ENCODE assay signal across 7 mouse cellular contexts in the genomic region with DNA sequence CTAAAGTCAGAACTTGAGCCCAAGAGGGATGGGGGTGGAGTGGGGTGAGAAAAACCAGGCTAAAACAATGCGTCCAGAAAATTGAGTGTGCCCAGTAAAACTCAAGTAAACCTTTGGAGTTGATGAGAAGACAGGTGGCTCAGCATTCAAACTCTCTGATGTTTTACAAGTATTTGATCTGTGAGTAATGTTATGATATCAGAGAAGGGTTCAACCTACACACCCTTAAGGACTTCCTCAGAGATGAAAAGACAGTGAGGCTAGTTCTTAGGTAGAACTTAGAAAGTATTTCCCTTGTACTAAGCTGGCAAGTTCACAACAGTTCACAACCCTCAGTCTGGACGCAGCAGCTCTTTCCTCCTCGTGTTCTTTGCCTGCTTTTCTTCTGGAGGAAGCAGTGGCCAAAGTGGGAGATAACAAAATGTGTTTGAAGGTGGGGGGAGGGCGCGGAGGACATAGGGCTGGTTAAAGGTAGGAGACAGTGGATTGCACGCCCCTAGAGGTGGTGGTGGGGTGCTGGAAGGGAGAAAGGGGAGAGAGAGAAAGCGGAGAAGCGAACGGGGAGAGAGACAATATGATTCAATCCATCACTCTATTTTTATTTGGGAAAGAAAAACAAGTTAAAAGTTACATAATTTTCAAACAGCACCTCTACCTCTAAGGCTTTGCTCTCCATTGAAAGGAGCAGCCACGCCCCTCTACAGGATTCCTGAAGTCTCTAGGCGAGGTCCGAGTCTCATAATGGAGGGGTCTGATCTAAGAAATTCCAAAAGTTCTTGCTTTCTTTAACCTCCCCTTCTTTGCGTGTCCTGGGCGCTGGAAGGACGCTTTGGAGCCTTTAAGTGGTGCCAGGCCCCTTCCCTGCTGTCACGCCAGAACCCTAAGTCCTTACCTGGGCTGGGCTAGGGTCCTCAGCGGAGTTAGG. TPM values are rescaled to one million over a fixed set of nuclear protein-coding genes. Genes with fewer than 3 reads are reported as not detected.
DNase-seq lines count a peak whose midpoint lies in the region; ATAC-seq and TF ChIP-seq lines count a peak whose summit lies in the region.

No protein-coding gene starts in this region.

- TF ChIP-seq EP300 in stomach, postnatal 0 days (optimal IDR thresholded peaks at IDR 0.05) = no peak

- H3K27me3 ChIP-seq in spleen, adult 2 months (ENCODE audit: control insufficient read depth, insufficient read depth, low read length) = peaks cover 2% of the 10 kb centered on the region; the same call in 1 of the 2 replicates
- peaks cover 2% of the 10 kb centered on the region; the same call in 1 of the 2 replicates for H3K27me3 ChIP-seq in forebrain, embryonic 15.5 days
- H3K27me3 ChIP-seq in liver, embryonic 12.5 days (replicated peaks) = no peaks in the 10 kb centered on the region
- no peaks in the 10 kb centered on the region for H3K27me3 ChIP-seq in stomach, postnatal 0 days (ENCODE audit: control insufficient read depth, insufficient read depth, low read length)

- H3K9ac ChIP-seq in forebrain, embryonic 15.5 days (replicated peaks) = no peak overlapping the region
- H3K9ac ChIP-seq in liver, embryonic 12.5 days = peak overlapping the region; percentile 23; the same call in 1 of the 2 replicates
- H3K9ac ChIP-seq in stomach, postnatal 0 days (ENCODE audit: low read length) = peak overlapping the region; percentile 65

- WGBS in spleen, adult 2 months = 20% methylated on average over 17 of the region's 17 CpGs
- 18% methylated on average over 17 of the region's 17 CpGs for WGBS in forebrain, embryonic 15.5 days
- 15% methylated on average over 17 of the region's 17 CpGs for WGBS in liver, embryonic 12.5 days (ENCODE audit: insufficient replicate concordance)
- 10% methylated on average over 17 of the region's 17 CpGs for WGBS in stomach, postnatal 0 days

- H3K27ac ChIP-seq in spleen, adult 2 months (ENCODE audit: insufficient read depth, low read length) = no peak overlapping the region
- H3K27ac ChIP-seq in forebrain, embryonic 15.5 days (replicated peaks) = no peak overlapping the region
- no peak overlapping the region for H3K27ac ChIP-seq in liver, embryonic 12.5 days
- peak overlapping the region; percentile 91 for H3K27ac ChIP-seq in stomach, postnatal 0 days (replicated peaks)

- no peak for TF ChIP-seq POLR2A in spleen, adult 2 months (IDR thresholded peaks at IDR 0.05; ENCODE audit: low read depth, low read length)

- DNase-seq in spleen, adult 2 months (ENCODE audit: low read depth in 1 of 2, low spot score in 2 of 2) = no peak
- no peak for DNase-seq in spleen, postnatal 36 days (ENCODE audit: low spot score in 2 of 2)
- DNase-seq in stomach, postnatal 0 days (ENCODE audit: low spot score) = peak; percentile 60
- no peak for DNase-seq in spleen, adult 12 weeks (ENCODE audit: low spot score)
- no peak for DNase-seq in spleen, postnatal 10 days (ENCODE audit: low spot score in 2 of 2)

- H3K4me3 ChIP-seq in spleen, adult 2 months (ENCODE audit: extremely low read depth, insufficient read depth, insufficient read length) = peak overlapping the region; percentile 22; the same call in 1 of the 2 replicates
- peak overlapping the region; percentile 27 for H3K4me3 ChIP-seq in forebrain, embryonic 15.5 days
- H3K4me3 ChIP-seq in liver, embryonic 12.5 days = peak overlapping the region; percentile 30
- H3K4me3 ChIP-seq in stomach, postnatal 0 days (ENCODE audit: low read depth, low read length) = peak overlapping the region; percentile 43

- no peak for TF ChIP-seq CTCF in spleen, adult 2 months (IDR thresholded peaks at IDR 0.05; ENCODE audit: extremely low read depth, insufficient read depth, insufficient read length, insufficient replicate concordance)
- peak; percentile 27; the same call in 1 of the 2 replicates for TF ChIP-seq CTCF in stomach, postnatal 0 days (IDR thresholded peaks at IDR 0.05; ENCODE audit: low read depth)

- peaks cover 7% of the 10 kb centered on the region; the same call in 1 of the 2 replicates for H3K4me1 ChIP-seq in spleen, adult 2 months (ENCODE audit: control insufficient read depth, insufficient read depth, insufficient read length)
- H3K4me1 ChIP-seq in forebrain, embryonic 15.5 days = peaks cover 6% of the 10 kb centered on the region; the same call in 1 of the 2 replicates
- peaks cover 32% of the 10 kb centered on the region for H3K4me1 ChIP-seq in liver, embryonic 12.5 days
- H3K4me1 ChIP-seq in stomach, postnatal 0 days (replicated peaks; ENCODE audit: control insufficient read depth, insufficient read depth) = no peaks in the 10 kb centered on the region

- H3K4me2 ChIP-seq in forebrain, embryonic 15.5 days (replicated peaks) = peak overlapping the region; percentile 47
- peak overlapping the region; percentile 61 for H3K4me2 ChIP-seq in liver, embryonic 12.5 days
- H3K4me2 ChIP-seq in stomach, postnatal 0 days (replicated peaks; ENCODE audit: low read depth) = peak overlapping the region; percentile 60

- no peak for ATAC-seq in forebrain, embryonic 15.5 days (replicated peaks)
- ATAC-seq in liver, embryonic 12.5 days = no peak
- peak; percentile 25; the same call in 1 of the 2 replicates for ATAC-seq in stomach, postnatal 0 days (ENCODE audit: low FRiP score, low TSS enrichment)

- no peaks in the 10 kb centered on the region for H3K36me3 ChIP-seq in spleen, adult 2 months (ENCODE audit: control insufficient read depth, insufficient read depth, low read length)
- no peaks in the 10 kb centered on the region for H3K36me3 ChIP-seq in forebrain, embryonic 15.5 days
- no peaks in the 10 kb centered on the region for H3K36me3 ChIP-seq in liver, embryonic 12.5 days
- H3K36me3 ChIP-seq in stomach, postnatal 0 days (ENCODE audit: control insufficient read depth, insufficient read depth, low read length) = no peaks in the 10 kb centered on the region

- H3K9me3 ChIP-seq in forebrain, embryonic 15.5 days = no peaks in the 10 kb centered on the region
- H3K9me3 ChIP-seq in liver, embryonic 12.5 days (replicated peaks) = no peaks in the 10 kb centered on the region
- no peaks in the 10 kb centered on the region for H3K9me3 ChIP-seq in stomach, postnatal 0 days (ENCODE audit: control insufficient read depth, low read length)

RNA-seq across cellular contexts. Expression of a gene that starts 0.6 kb away (rescaled TPM):
- polyA plus RNA-seq in spleen, adult 2 months (2012; rRNA removed) = 0.05 TPM in 1 of 2 replicates, not detected in the other
- polyA plus RNA-seq in forebrain, embryonic 15.5 days (2015; fragmentation: Nextera tagmentation; extraction: Ambion mirVana) = 0.08 TPM in 1 of 2 replicates, not detected in the other
- 0.44 and 0.54 TPM in 2 replicates for polyA plus RNA-seq in liver, embryonic 12.5 days (2016; fragmentation: Nextera tagmentation; extraction: Ambion mirVana)
- 10.2 and 10.6 TPM in 2 replicates for polyA plus RNA-seq in stomach, postnatal 0 days (2015; fragmentation: Nextera tagmentation; extraction: Ambion mirVana)

RNA-seq across cellular contexts. Expression of a gene that starts 40.2 kb away (rescaled TPM):
- 0.05 and 0.12 TPM in 2 replicates for polyA plus RNA-seq in spleen, adult 2 months (2012; rRNA removed)
- 0.39 and 0.65 TPM in 2 replicates for polyA plus RNA-seq in forebrain, embryonic 15.5 days (2015; fragmentation: Nextera tagmentation; extraction: Ambion mirVana)
- polyA plus RNA-seq in liver, embryonic 12.5 days (2016; fragmentation: Nextera tagmentation; extraction: Ambion mirVana) = 0.29 and 0.44 TPM in 2 replicates
- 0.13 and 0.21 TPM in 2 replicates for polyA plus RNA-seq in stomach, postnatal 0 days (2015; fragmentation: Nextera tagmentation; extraction: Ambion mirVana)

RNA-seq across cellular contexts. Expression of a gene that starts 43.1 kb away (rescaled TPM):
- polyA plus RNA-seq in spleen, adult 2 months (2012; rRNA removed) = 1.2 and 2.2 TPM in 2 replicates
- 0.13 TPM in 1 of 2 replicates, not detected in the other for polyA plus RNA-seq in forebrain, embryonic 15.5 days (2015; fragmentation: Nextera tagmentation; extraction: Ambion mirVana)
- polyA plus RNA-seq in liver, embryonic 12.5 days (2016; fragmentation: Nextera tagmentation; extraction: Ambion mirVana) = 1.8 and 2.3 TPM in 2 replicates
- 0.11 and 0.12 TPM in 2 replicates for polyA plus RNA-seq in stomach, postnatal 0 days (2015; fragmentation: Nextera tagmentation; extraction: Ambion mirVana)
